Mouse (Mus musculus) heart, embryonic 10.5 days (tissue): ENCODE data around the gene Trim34b. TPM values are rescaled to one million over a fixed set of nuclear protein-coding genes. Genes with fewer than 3 reads are reported as not detected.
A peak's percentile ranks its signal among the peaks of the same experiment; 100 is the strongest.

Experiments used
- DNase-seq: peaks from one replicate; pipeline ENCODE4 v3.0.0-alpha.2; 2017; ENCODE audit warnings: low spot score
- H3K27ac ChIP-seq: fragments of 300-500 bp; sonication (generic); 2 replicates; pipeline ENCODE4 v1.5.1; 2016; ENCODE audit warnings: mild to moderate bottlenecking
- H3K27me3 ChIP-seq: fragments of 300-500 bp; sonication (generic); 2 replicates; pipeline ENCODE4 v1.6.1; 2016; ENCODE audit warnings: mild to moderate bottlenecking; ENCODE audit not compliant: poor library complexity, insufficient read depth, severe bottlenecking
- H3K36me3 ChIP-seq: fragments of 300-500 bp; sonication (generic); 2 replicates; pipeline ENCODE4 v1.6.1; 2016; ENCODE audit warnings: mild to moderate bottlenecking, moderate library complexity
- H3K4me1 ChIP-seq: fragments of 300-500 bp; sonication (generic); 2 replicates; pipeline ENCODE4 v1.6.1; 2016; ENCODE audit warnings: mild to moderate bottlenecking
- H3K4me3 ChIP-seq: fragments of 300-500 bp; sonication (generic); 2 replicates; pipeline ENCODE4 v1.5.1; 2016; ENCODE audit warnings: mild to moderate bottlenecking, moderate library complexity
- H3K9me3 ChIP-seq: fragments of 300-500 bp; sonication (generic); 2 replicates; pipeline ENCODE4 v1.6.1; 2016; ENCODE audit warnings: mild to moderate bottlenecking, moderate library complexity
- WGBS: fragments of 180-500 bp; shearing (Covaris S2); methylation state at CpG from one replicate; pipeline ENCODE4 v1.1.7; 2016; 5-methylcytosine and 5-hydroxymethylcytosine counted together
- polyA plus RNA-seq: library from polyadenylated mRNA; unstranded; fragments of >200 nt; fragmentation: Nextera tagmentation; extraction: Ambion mirVana; gene quantifications from 2 replicates; pipeline ENCODE4 v1.2.1, GENCODE M21; 2016

Trim34b gene
- polyA plus RNA-seq, 1 experiment from 2014 or later = not detected

GRCm38 (mm10) chr7:104353600-104353967 is 24.3 kb downstream of the Trim34b start:
- H3K27me3 ChIP-seq = no peaks in the 10 kb centered on the region
- peaks cover 8% of the 10 kb centered on the region; the same call in 1 of the 2 replicates for H3K4me1 ChIP-seq
- no peak overlapping the region for H3K27ac ChIP-seq
- DNase-seq = peak; percentile 73
- H3K36me3 ChIP-seq = no peaks in the 10 kb centered on the region
- 55% methylated on average over 2 of the region's 2 CpGs for WGBS
- H3K9me3 ChIP-seq = no peaks in the 10 kb centered on the region
- peak overlapping the region; percentile 58 for H3K4me3 ChIP-seq

GRCm38 (mm10) chr7:104366339-104366738 is 37.1 kb downstream of the Trim34b start:
- no peaks in the 10 kb centered on the region for H3K4me1 ChIP-seq
- H3K4me3 ChIP-seq = no peak overlapping the region
- H3K36me3 ChIP-seq = no peaks in the 10 kb centered on the region
- H3K9me3 ChIP-seq = no peaks in the 10 kb centered on the region
- no peaks in the 10 kb centered on the region for H3K27me3 ChIP-seq
- DNase-seq = no peak
- H3K27ac ChIP-seq = no peak overlapping the region

- Histone ChIP-seq H3K4me1 (no peaks in the 10 kb centered on the region), H3K27me3 (no peaks in the 10 kb centered on the region), H3K36me3 (no peaks in the 10 kb centered on the region), H3K27ac (no peak within 1 kb of the TSS), H3K4me3 (no peak within 1 kb of the TSS), H3K9me3 (no peaks in the 10 kb centered on the region)
- no peak for DNase-seq
- 64% methylated on average over 1 of the region's 1 CpGs for WGBS
Observed at GRCm38 (mm10) chr7:104369736-104370414, 40.6 kb downstream of the Trim34b start, which contains the start of gene Trim30b. Gene Trim30b, minus strand, starts transcription at chr7:104369884.

Other genes with a start within 250 kb of the Trim34b start
- not detected in 2 replicates for gene Olfr645, start 244.0 kb upstream of the Trim34b start, polyA plus RNA-seq
- not detected in 2 replicates for gene Olfr646, start 224.6 kb upstream of the Trim34b start, polyA plus RNA-seq
- gene Ubqln5, start 199.6 kb upstream of the Trim34b start, polyA plus RNA-seq = not detected in 2 replicates
- not detected in 2 replicates for gene Olfr643, start 192.1 kb upstream of the Trim34b start, polyA plus RNA-seq
- not detected in 2 replicates for gene Ubqln3, start 186.2 kb upstream of the Trim34b start, polyA plus RNA-seq
- gene Ubqlnl, start 178.9 kb upstream of the Trim34b start, polyA plus RNA-seq = not detected in 2 replicates
- gene Olfm5, start 164.6 kb upstream of the Trim34b start, polyA plus RNA-seq = not detected in 2 replicates
- 0.21 and 0.28 TPM in 2 replicates for gene Olfr648, start 146.1 kb upstream of the Trim34b start, polyA plus RNA-seq
- gene Olfr649, start 133.5 kb upstream of the Trim34b start, polyA plus RNA-seq = not detected in 2 replicates
- gene Trim6, start 110.7 kb upstream of the Trim34b start, polyA plus RNA-seq = 9.8 and 12.3 TPM in 2 replicates
- 1.6 and 1.7 TPM in 2 replicates for gene Trim34a, start 85.0 kb upstream of the Trim34b start, polyA plus RNA-seq
- gene Trim5, start 41.4 kb upstream of the Trim34b start, polyA plus RNA-seq = 0.35 and 0.47 TPM in 2 replicates
- gene Trim12a, start 14.0 kb upstream of the Trim34b start, polyA plus RNA-seq = 4.8 and 6.9 TPM in 2 replicates
- 1.2 and 1.6 TPM in 2 replicates for gene Trim12c, start 23.9 kb downstream of the Trim34b start, polyA plus RNA-seq
- gene Trim30b, start 40.4 kb downstream of the Trim34b start, polyA plus RNA-seq = not detected in 2 replicates
- not detected in 2 replicates for gene Trim30c, start 71.4 kb downstream of the Trim34b start, polyA plus RNA-seq
- 0.44 and 0.59 TPM in 2 replicates for gene Trim30a, start 135.7 kb downstream of the Trim34b start, polyA plus RNA-seq
- 0.09 and 0.13 TPM in 2 replicates for gene Trim30d, start 178.4 kb downstream of the Trim34b start, polyA plus RNA-seq
- gene Olfr651, start 220.7 kb downstream of the Trim34b start, polyA plus RNA-seq = not detected in 2 replicates
- gene Olfr652, start 231.4 kb downstream of the Trim34b start, polyA plus RNA-seq = not detected in 2 replicates
- gene Olfr653, start 247.8 kb downstream of the Trim34b start, polyA plus RNA-seq = not detected in 2 replicates